Mouse (Mus musculus): Measurements from ENCODE around the gene 4930407I10Rik. TPM values are rescaled to one million over a fixed set of nuclear protein-coding genes. Genes with fewer than 3 reads are reported as not detected.
A peak's percentile ranks its signal among the peaks of the same experiment; 100 is the strongest.

The 4930407I10Rik gene
- not detected in 2 replicates for polyA plus RNA-seq (2011; ENCODE audit: insufficient read depth, insufficient read length, low read depth, missing spikeins)

DNA sequence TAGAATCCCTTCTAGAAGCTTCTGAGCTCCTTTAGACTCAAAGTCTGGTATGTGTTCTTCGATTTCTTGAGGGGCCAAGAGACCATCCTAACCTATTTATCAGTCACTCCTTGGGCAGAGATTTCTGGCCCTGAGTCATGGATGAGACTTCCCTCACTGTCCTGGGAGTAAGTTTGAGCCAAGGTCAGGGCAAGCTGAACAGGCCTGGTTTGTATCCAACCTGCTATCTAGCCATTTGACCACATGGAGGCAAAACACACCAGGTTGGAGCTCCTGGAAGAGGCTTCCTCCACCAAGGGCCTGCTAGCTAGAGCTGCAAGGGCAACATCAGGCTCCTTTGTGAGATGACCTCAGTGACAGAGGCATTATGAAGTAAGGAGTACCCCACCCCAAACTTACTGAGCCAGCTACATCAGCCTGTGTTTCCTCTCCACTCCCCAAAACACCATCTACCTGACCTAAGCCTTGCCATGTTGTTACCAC lies at the start of gene 4930407I10Rik:
Gene 4930407I10Rik (plus strand): TSS at position 433 of the 483 bp plus-strand sequence.
- Histone ChIP-seq H3K36me3 (ENCODE audit: control insufficient read depth, insufficient read depth, low read length, poor library complexity, severe bottlenecking) (no peaks in the 10 kb centered on the region), H3K4me3 (ENCODE audit: low read depth, low read length) (no peak within 1 kb of the TSS), H3K4me1 (ENCODE audit: control insufficient read depth, insufficient read depth, low read length) (no peaks in the 10 kb centered on the region), H3K9me3 (replicated peaks; ENCODE audit: control insufficient read depth, insufficient read depth, low read length, poor library complexity, severe bottlenecking) (no peaks in the 10 kb centered on the region), H3K27me3 (ENCODE audit: control insufficient read depth, insufficient read depth, low read length, poor library complexity, severe bottlenecking) (peaks cover 6% of the 10 kb centered on the region), H3K27ac (ENCODE audit: insufficient read depth, low read length) (no peak within 1 kb of the TSS), H3K9ac (ENCODE audit: low read depth, poor library complexity, severe bottlenecking) (no peak within 1 kb of the TSS)
- TF ChIP-seq EP300 (IDR thresholded peaks at IDR 0.05; ENCODE audit: insufficient read depth, low read depth, low read length): no peak
- TF ChIP-seq POLR2A (IDR thresholded peaks at IDR 0.05; ENCODE audit: insufficient read depth, low read length): no peak
- TF ChIP-seq CTCF (IDR thresholded peaks at IDR 0.05; ENCODE audit: low read depth, low read length): no peak

DNA sequence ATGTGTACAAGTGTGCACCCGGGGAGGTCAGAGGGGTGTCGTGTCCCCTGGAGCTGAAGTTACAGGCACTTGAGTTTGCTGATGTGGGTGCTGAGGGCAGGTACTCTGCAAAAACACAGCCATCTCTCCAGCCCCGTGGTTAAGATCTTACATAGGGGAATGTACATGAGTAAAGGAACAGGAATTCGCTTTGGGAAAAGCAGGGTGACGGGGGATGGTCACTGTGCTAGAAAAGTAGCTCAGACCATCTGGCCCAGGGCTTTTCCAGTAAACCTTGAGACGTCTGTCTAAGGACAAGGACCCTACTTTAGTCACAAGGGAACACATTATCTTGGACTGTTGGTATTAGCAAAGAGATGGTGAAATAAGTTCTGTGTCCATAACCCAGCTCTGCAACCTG lies 47.0 kb upstream of the 4930407I10Rik start:
- no peak for TF ChIP-seq CTCF (IDR thresholded peaks at IDR 0.05; ENCODE audit: low read depth, low read length)
- TF ChIP-seq POLR2A (IDR thresholded peaks at IDR 0.05; ENCODE audit: insufficient read depth, low read length): no peak
- no peak for TF ChIP-seq EP300 (IDR thresholded peaks at IDR 0.05; ENCODE audit: insufficient read depth, low read depth, low read length)
- no peak overlapping the region for H3K4me3 ChIP-seq (ENCODE audit: low read depth, low read length)
- no peak overlapping the region for H3K27ac ChIP-seq (ENCODE audit: insufficient read depth, low read length)
- H3K9me3 ChIP-seq (replicated peaks; ENCODE audit: control insufficient read depth, insufficient read depth, low read length, poor library complexity, severe bottlenecking): no peaks in the 10 kb centered on the region
- no peaks in the 10 kb centered on the region for H3K4me1 ChIP-seq (ENCODE audit: control insufficient read depth, insufficient read depth, low read length)
- H3K36me3 ChIP-seq (ENCODE audit: control insufficient read depth, insufficient read depth, low read length, poor library complexity, severe bottlenecking): no peaks in the 10 kb centered on the region
- no peaks in the 10 kb centered on the region for H3K27me3 ChIP-seq (ENCODE audit: control insufficient read depth, insufficient read depth, low read length, poor library complexity, severe bottlenecking)
- H3K9ac ChIP-seq (ENCODE audit: low read depth, poor library complexity, severe bottlenecking): no peak overlapping the region

DNA sequence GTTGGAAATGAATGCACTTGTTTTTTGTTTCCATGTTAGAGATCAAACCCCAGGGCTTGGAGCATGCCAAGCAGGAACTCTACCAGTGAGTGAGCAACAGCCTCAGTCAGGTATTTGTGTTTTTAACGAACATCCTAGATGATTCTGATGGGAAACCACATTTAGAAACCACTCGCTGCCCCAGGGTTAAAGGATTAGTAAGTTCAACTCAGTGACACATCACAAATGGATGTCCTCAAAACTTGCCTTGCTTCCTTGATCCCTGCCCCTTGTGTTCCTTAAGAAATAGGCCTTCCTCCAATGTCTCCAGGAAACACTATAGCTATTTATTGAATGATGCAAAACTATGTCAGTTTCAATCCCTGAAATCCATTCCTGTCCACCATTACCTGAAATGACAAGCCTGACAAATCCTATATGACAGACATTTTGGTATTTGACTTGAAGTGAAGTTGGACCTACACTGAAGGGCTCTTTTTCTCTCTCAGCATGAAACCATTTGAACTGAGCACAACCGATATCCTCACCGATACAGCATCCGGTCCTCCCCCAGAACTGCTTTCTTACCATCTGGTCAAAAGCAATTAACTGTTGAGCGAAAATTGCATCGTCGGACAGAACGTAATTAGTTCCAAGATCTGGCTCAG lies 44.1 kb upstream of the 4930407I10Rik start:
- H3K4me1 ChIP-seq (ENCODE audit: control insufficient read depth, insufficient read depth, low read length): no peaks in the 10 kb centered on the region
- TF ChIP-seq CTCF (IDR thresholded peaks at IDR 0.05; ENCODE audit: low read depth, low read length) (no peak), POLR2A (IDR thresholded peaks at IDR 0.05; ENCODE audit: insufficient read depth, low read length) (no peak), EP300 (IDR thresholded peaks at IDR 0.05; ENCODE audit: insufficient read depth, low read depth, low read length) (no peak)
- H3K27me3 ChIP-seq (ENCODE audit: control insufficient read depth, insufficient read depth, low read length, poor library complexity, severe bottlenecking): no peaks in the 10 kb centered on the region
- no peak overlapping the region for H3K27ac ChIP-seq (ENCODE audit: insufficient read depth, low read length)
- peaks cover 8% of the 10 kb centered on the region for H3K36me3 ChIP-seq (ENCODE audit: control insufficient read depth, insufficient read depth, low read length, poor library complexity, severe bottlenecking)
- H3K4me3 ChIP-seq (ENCODE audit: low read depth, low read length): peak overlapping the region; percentile 81
- peak overlapping the region; percentile 74 for H3K9ac ChIP-seq (ENCODE audit: low read depth, poor library complexity, severe bottlenecking)
- H3K9me3 ChIP-seq (replicated peaks; ENCODE audit: control insufficient read depth, insufficient read depth, low read length, poor library complexity, severe bottlenecking): no peaks in the 10 kb centered on the region

DNA sequence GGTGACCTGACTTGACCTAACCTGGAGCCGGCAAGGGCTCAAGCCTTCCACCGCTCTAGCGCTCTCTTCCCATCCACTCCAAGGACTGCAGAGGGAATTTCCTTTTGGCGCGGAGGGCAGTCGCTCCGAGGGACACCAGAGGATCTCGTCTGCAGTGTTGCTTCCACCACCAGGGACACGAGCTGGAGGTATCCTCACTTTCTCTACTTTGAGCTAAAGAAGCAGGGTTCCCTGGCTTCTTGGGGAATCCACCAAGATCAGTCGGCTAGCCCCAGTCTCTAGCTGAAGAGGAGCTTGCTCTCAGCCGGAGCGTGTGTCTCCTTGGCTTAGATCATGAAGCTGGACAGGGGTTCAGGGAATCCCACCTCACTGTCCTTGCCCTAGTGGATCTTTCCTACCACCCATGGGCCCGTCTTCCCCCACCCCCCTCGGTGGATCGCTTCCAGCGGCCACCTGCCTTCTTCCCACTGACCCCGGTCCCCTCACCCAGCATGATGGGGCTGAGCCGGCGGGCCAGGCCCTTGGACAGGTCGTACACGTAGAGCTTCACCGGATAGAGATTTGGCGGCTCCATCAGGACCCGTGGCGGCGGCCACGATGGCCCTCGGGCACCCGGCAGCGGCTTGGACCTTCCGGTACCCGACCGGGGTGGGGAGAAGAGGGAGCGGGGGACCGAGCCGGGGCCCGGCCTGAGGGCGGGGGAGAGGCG lies 43.4 kb upstream of the 4930407I10Rik start:
- Histone ChIP-seq H3K9me3 (replicated peaks; ENCODE audit: control insufficient read depth, insufficient read depth, low read length, poor library complexity, severe bottlenecking) (no peaks in the 10 kb centered on the region), H3K4me1 (ENCODE audit: control insufficient read depth, insufficient read depth, low read length) (no peaks in the 10 kb centered on the region), H3K27me3 (ENCODE audit: control insufficient read depth, insufficient read depth, low read length, poor library complexity, severe bottlenecking) (no peaks in the 10 kb centered on the region), H3K36me3 (ENCODE audit: control insufficient read depth, insufficient read depth, low read length, poor library complexity, severe bottlenecking) (peaks cover 10% of the 10 kb centered on the region), H3K27ac (ENCODE audit: insufficient read depth, low read length) (no peak overlapping the region), H3K4me3 (ENCODE audit: low read depth, low read length) (peak overlapping the region; percentile 81), H3K9ac (ENCODE audit: low read depth, poor library complexity, severe bottlenecking) (peak overlapping the region; percentile 74)
- TF ChIP-seq CTCF (IDR thresholded peaks at IDR 0.05; ENCODE audit: low read depth, low read length) (no peak), EP300 (IDR thresholded peaks at IDR 0.05; ENCODE audit: insufficient read depth, low read depth, low read length) (no peak), POLR2A (IDR thresholded peaks at IDR 0.05; ENCODE audit: insufficient read depth, low read length) (no peak)

DNA sequence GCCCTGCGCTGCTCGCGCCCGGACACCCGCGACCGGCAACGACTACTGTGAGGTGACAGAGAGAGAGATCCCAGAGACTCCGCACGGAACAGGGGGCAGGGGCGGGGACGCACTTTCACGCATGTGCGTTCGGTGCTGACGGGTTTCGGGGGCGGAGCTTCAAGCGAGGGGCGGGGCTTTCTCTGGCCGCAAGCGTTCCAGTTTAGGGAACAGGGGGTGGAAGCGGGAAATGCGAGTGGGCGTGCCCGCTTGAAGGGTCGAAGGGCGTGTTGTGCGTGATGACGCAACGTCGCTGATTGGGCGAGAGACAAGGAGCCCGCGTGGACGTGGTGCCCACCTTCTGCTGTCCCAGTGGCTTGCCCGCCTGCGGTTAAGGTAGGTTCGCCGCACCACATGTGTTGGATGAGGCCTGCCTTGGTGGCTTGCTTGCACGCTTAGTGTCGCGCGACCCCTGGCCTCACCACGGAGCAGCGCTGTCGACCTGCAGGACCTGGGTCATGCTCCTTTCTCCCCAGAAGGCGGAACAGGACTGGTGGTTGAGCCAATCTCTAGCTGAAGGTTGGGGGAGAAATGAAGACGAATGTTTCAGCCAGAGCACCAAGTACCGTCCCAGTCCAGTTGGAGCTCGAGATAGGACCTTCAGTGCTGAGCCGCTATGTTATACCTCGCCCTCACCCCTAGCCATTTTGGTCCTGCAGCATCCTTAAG lies 42.7 kb upstream of the 4930407I10Rik start:
- Histone ChIP-seq H3K9me3 (replicated peaks; ENCODE audit: control insufficient read depth, insufficient read depth, low read length, poor library complexity, severe bottlenecking) (no peaks in the 10 kb centered on the region), H3K4me3 (ENCODE audit: low read depth, low read length) (peak overlapping the region; percentile 81), H3K4me1 (ENCODE audit: control insufficient read depth, insufficient read depth, low read length) (no peaks in the 10 kb centered on the region), H3K27me3 (ENCODE audit: control insufficient read depth, insufficient read depth, low read length, poor library complexity, severe bottlenecking) (no peaks in the 10 kb centered on the region), H3K36me3 (ENCODE audit: control insufficient read depth, insufficient read depth, low read length, poor library complexity, severe bottlenecking) (peaks cover 10% of the 10 kb centered on the region), H3K9ac (ENCODE audit: low read depth, poor library complexity, severe bottlenecking) (peak overlapping the region; percentile 74), H3K27ac (ENCODE audit: insufficient read depth, low read length) (no peak overlapping the region)
- TF ChIP-seq EP300 (IDR thresholded peaks at IDR 0.05; ENCODE audit: insufficient read depth, low read depth, low read length) (peak; percentile 18; the same call in 1 of the 2 replicates), POLR2A (IDR thresholded peaks at IDR 0.05; ENCODE audit: insufficient read depth, low read length) (peak; percentile 98), CTCF (IDR thresholded peaks at IDR 0.05; ENCODE audit: low read depth, low read length) (no peak)
